Comparison of ENCODE assay signal across 17 mouse cellular contexts in the genomic region with DNA sequence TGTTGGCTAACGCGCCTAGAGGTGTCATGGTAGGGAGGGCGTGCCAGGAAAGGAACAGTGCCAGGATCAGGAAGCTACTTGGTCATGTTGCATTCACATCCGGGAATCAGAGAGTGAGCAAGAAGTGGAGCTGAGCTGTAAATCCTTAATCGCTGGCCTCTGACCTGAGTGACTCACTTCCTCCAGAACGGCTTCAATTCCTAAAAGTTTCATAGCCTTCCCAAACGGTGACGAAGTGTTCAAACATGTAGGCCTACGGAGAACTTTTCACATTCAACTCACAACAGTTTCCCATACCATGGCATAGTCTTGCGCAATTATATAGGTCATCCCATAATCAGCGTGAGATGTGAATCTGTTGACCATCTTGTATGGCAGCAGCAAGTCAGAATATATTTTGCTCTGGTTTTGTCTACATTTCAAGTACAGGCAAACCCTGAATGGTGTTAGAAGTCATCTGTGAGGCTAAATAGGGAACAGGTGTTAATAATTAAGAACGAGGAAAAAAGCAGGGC.
A peak's percentile ranks its signal among the peaks of the same experiment; 100 is the strongest.
DNase-seq lines count a peak whose midpoint lies in the region; ATAC-seq lines count a peak whose summit lies in the region.
"Had no signal": no experiment of that assay in that cellular context is flagged by ENCODE, and none has a peak within 500 bp of the region (broad histone marks: within the 10 kb centered on the region; RNA-seq: fewer than 3 reads in every experiment).

No protein-coding gene starts in this region.

- H3K4me3 ChIP-seq in embryonic facial prominence, embryonic 11.5 days (ENCODE audit: low read depth, low read length): no peak overlapping the region
- H3K4me3 ChIP-seq: embryonic facial prominence, embryonic 15.5 days; heart, embryonic 12.5 days; limb, embryonic 15.5 days; neural tube, embryonic 12.5 days had no signal

- intact Hi-C loops in left cerebral cortex, postnatal 4 days (cut with DNase I): no loop called here

- ATAC-seq in embryonic facial prominence, embryonic 11.5 days (replicated peaks; ENCODE audit: insufficient number of reproducible peaks, low FRiP score, low TSS enrichment, low read depth): no peak
- ATAC-seq: forebrain, embryonic 14.5 days; hindbrain, postnatal 0 days; Patski had no signal

- H3K27me3 ChIP-seq in embryonic facial prominence, embryonic 11.5 days (ENCODE audit: control insufficient read depth, insufficient read depth, low read length): no peaks in the 10 kb centered on the region
- H3K27me3 ChIP-seq: embryonic facial prominence, embryonic 15.5 days; heart, embryonic 12.5 days; limb, embryonic 15.5 days; neural tube, embryonic 12.5 days; Patski had no signal

- no peaks in the 10 kb centered on the region for H3K9me3 ChIP-seq in embryonic facial prominence, embryonic 11.5 days (replicated peaks; ENCODE audit: control insufficient read depth, low read length)
- H3K9me3 ChIP-seq: embryonic facial prominence, embryonic 15.5 days; heart, embryonic 12.5 days; limb, embryonic 15.5 days; neural tube, embryonic 12.5 days had no signal

- H3K4me1 ChIP-seq in embryonic facial prominence, embryonic 11.5 days (ENCODE audit: control insufficient read depth, insufficient read depth, low read length): no peaks in the 10 kb centered on the region
- H3K4me1 ChIP-seq: embryonic facial prominence, embryonic 15.5 days; heart, embryonic 12.5 days; limb, embryonic 15.5 days; neural tube, embryonic 12.5 days had no signal

- DNase-seq in cerebellum, postnatal 14 days: peak; percentile 13 to 15
- DNase-seq in cerebellum, adult 11 months: no peak
- DNase-seq in urinary bladder, postnatal 14 days (ENCODE audit: low spot score): peak; percentile 47
- DNase-seq in urinary bladder, postnatal 4 days (ENCODE audit: low spot score in 2 of 2): no peak
- peak; percentile 30 for DNase-seq in embryonic facial prominence, embryonic 11.5 days (ENCODE audit: low spot score)
- DNase-seq in urinary bladder, postnatal 36 days (ENCODE audit: low spot score in 2 of 2): peak; percentile 4 to 22
- DNase-seq in left cerebral cortex, postnatal 4 days: no peak
- no peak for DNase-seq in ovary, postnatal 14 days (ENCODE audit: low spot score)
- DNase-seq: right cerebral cortex, postnatal 14 days had no signal

- H3K27ac ChIP-seq in embryonic facial prominence, embryonic 11.5 days (replicated peaks; ENCODE audit: low read depth, low read length): no peak overlapping the region
- H3K27ac ChIP-seq: embryonic facial prominence, embryonic 15.5 days; hindbrain, postnatal 0 days; kidney, postnatal 0 days; limb, embryonic 15.5 days; neural tube, embryonic 12.5 days had no signal

- no peak overlapping the region for H3K4me2 ChIP-seq in embryonic facial prominence, embryonic 11.5 days (ENCODE audit: low read depth, low read length)
- H3K4me2 ChIP-seq: embryonic facial prominence, embryonic 15.5 days; heart, embryonic 12.5 days; limb, embryonic 15.5 days; neural tube, embryonic 12.5 days had no signal

- no peak overlapping the region for H3K9ac ChIP-seq in embryonic facial prominence, embryonic 11.5 days (replicated peaks; ENCODE audit: low read length)
- H3K9ac ChIP-seq: embryonic facial prominence, embryonic 15.5 days; heart, embryonic 12.5 days; limb, embryonic 15.5 days; neural tube, embryonic 12.5 days had no signal

- 56% methylated on average over 12 of the region's 12 CpGs for WGBS in embryonic facial prominence, embryonic 11.5 days

- no peaks in the 10 kb centered on the region for H3K36me3 ChIP-seq in embryonic facial prominence, embryonic 11.5 days (replicated peaks; ENCODE audit: control insufficient read depth, insufficient read depth, low read depth, low read length)
- H3K36me3 ChIP-seq: embryonic facial prominence, embryonic 15.5 days; heart, embryonic 12.5 days; limb, embryonic 15.5 days; neural tube, embryonic 12.5 days had no signal

Comparison
In these comparisons a context has a peak if more than half of its experiments do, and no peak if none do; other contexts are left out.
1. DNase-seq: peak in cerebellum, postnatal 14 days (2 of 2), urinary bladder, postnatal 14 days (single experiment), embryonic facial prominence, embryonic 11.5 days (single experiment) and urinary bladder, postnatal 36 days (2 of 2); none in cerebellum, adult 11 months (single experiment), urinary bladder, postnatal 4 days (0 of 2), left cerebral cortex, postnatal 4 days (single experiment) and ovary, postnatal 14 days (single experiment).